Mouse (Mus musculus): Measurements from ENCODE around the gene Syk. TPM values are rescaled to one million over a fixed set of nuclear protein-coding genes. Genes with fewer than 3 reads are reported as not detected.

The Syk gene
- total RNA-seq, 1 experiment from 2014 or later = 83.0 TPM

DNA sequence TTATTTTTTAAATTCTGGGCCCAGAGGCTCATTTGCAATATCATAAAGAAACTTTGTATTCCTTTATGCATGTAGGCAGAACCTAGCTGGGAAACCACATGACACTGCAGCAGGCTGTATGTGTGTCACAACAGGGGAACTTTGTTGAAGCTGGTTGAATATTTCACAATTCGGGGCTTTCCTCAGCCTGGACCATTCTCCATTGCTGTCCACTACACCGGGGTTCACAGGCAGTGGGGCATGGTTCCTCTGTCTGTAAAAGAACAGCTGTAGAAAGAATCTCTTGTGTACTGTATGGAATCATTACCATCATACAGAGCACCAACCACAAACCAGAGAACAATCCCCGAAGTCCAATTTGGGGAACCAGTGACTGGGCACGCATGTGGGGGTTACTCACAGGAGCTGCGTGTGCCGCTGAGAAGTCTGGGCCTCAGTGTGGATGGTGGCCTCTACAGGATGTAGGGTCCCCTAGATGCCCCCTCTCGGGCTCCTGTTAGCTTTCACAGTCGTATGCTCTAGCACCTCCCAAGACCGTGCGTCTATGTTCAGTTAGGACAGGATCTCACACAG is 53.3 kb downstream of the Syk start:
- peak; percentile 83 for ATAC-seq (replicated peaks; ENCODE audit: low read depth, poor library complexity, severe bottlenecking)

DNA sequence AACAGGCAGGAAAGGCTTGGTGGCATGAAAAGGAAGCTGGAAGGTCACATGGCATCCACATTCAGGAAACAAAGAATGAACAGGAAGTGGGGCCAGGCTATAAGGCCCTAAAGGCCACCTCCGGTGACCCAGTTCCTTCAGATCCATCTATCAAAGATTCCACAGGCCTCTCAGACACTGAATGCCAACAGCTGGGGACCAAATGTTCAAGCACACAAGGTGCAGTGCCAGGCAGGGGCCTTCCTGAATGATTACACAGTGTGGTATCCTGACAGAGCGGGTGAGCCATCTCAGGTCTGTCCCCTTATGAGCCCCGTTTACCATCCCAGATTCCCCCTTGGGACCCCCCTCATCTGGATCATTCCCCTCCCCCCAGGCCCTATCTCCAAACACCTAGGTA is 63.6 kb downstream of the Syk start:
- ATAC-seq (replicated peaks; ENCODE audit: low read depth, poor library complexity, severe bottlenecking) = no peak

GRCm38 (mm10) chr13:52647996-52648712 is 65.2 kb downstream of the Syk start:
- no peak for ATAC-seq (replicated peaks; ENCODE audit: low read depth, poor library complexity, severe bottlenecking)

DNA sequence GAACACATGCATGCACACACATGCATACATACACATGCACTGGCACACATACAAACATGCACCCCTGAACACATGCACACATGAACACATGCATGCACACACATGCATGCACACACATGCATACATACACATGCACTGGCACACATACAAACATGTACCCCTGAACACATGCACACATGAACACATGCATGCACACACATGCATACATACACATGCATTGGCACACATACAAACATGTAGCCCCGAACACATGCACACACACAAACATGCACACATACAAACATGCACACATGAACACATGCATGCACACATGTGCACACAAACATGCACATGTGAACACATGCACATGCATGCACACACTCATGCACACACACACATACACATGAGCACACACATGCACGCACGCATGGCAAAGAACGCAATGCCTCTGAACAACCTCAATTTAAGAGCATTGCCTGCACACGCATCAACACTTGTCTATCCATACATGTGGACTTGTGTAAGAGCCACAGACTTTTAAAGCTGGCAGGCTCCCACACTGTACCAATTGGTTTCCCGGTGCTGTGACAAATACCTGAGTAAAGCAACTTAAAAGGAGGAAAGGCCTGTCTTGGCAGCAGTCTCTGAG is 66.9 kb downstream of the Syk start:
- no peak for ATAC-seq (replicated peaks; ENCODE audit: low read depth, poor library complexity, severe bottlenecking)

DNA sequence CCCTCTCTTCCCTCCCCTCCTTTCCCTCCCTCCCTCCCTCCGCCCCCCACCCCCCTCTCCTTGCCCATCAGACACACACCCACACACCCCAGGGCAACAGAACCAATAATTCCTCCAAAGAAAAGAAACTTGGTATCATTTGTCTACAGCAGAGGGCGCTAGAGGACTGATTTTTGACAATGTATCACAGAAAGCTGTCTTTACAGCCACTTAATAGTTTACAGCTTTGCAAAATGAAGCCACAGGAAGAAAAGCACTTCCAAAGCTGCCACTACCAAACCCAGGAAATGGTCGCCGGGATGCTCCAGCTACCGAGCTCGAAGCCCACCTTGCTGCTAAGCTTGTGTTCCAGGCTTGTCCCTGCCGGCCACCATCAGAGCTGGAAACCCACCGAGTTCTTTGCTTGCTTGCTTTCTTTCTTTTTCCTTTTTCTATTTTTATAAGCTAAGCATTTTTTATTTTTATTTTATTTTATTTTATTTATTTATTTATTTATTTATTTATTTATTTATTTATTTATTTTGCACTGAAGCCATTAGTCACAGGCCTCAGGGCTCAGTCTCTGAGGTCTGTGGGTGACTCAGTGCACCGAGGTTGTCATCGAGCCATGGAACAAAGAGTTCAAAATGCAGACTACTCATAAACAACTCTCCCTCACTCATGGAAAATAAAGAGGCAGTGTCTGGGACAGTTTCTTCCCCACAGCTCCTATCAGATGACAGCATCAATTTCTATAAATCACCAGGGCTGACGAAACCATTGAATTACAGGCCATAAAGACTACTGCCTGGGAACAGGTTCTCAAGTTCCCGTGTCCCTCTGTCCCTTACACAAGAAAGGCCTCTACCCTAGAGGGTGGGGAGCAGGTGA is 68.6 kb downstream of the Syk start:
- ATAC-seq (replicated peaks; ENCODE audit: low read depth, poor library complexity, severe bottlenecking) = 0 out of 2 replicates have a peak, but pooled peaks have one; percentile 27

DNA sequence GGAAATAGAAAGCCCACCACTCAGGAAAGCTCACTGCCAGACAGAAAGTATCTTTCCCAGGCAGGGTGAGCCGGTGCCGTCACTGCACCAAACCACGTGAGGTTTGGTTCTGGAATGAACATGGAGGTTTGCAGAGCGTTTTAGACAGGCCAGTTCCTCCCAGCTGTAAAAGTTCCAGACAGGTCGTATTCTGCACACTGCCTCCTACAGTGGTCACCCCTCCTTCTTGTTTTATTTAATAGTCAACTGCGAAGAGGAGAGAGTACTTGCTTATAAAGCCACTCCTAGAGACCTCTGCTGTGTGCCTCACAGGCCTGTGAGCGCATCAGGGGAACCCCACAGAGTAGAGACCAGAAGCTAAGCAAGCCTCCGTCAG is 69.3 kb downstream of the Syk start:
- no peak for ATAC-seq (replicated peaks; ENCODE audit: low read depth, poor library complexity, severe bottlenecking)

GRCm38 (mm10) chr13:52654081-52654829 is 71.3 kb downstream of the Syk start:
- no peak for ATAC-seq (replicated peaks; ENCODE audit: low read depth, poor library complexity, severe bottlenecking)

- no peak for ATAC-seq (replicated peaks; ENCODE audit: low read depth, poor library complexity, severe bottlenecking)
These were observed 71.9 kb downstream of the Syk start for GRCm38 (mm10) chr13:52654830-52655308.

- no peak for ATAC-seq (replicated peaks; ENCODE audit: low read depth, poor library complexity, severe bottlenecking)
These were observed 75.0 kb downstream of the Syk start for GRCm38 (mm10) chr13:52657966-52658365.

DNA sequence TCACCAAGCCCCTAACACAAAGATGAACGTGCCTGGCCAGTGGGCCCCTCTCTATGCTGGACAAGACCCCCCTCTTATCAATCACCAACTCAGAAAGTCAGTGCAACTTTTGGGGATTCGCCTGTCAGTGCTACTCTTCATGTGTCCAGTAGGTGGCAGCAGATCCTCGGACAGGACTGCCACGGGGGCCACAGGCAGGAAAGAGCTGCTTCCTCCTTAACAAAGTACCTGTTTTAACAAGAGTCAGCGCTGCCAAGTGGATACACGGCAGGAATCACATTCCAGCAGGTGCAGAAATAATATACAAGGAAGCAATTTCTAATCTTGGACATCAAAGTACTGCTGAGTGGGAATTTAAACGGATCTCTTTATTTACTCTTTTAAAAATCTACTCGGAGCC is 75.5 kb downstream of the Syk start:
- peak; percentile 83 for ATAC-seq (replicated peaks; ENCODE audit: low read depth, poor library complexity, severe bottlenecking)

GRCm38 (mm10) chr13:52659171-52659665 is 76.2 kb downstream of the Syk start:
- no peak for ATAC-seq (replicated peaks; ENCODE audit: low read depth, poor library complexity, severe bottlenecking)

DNA sequence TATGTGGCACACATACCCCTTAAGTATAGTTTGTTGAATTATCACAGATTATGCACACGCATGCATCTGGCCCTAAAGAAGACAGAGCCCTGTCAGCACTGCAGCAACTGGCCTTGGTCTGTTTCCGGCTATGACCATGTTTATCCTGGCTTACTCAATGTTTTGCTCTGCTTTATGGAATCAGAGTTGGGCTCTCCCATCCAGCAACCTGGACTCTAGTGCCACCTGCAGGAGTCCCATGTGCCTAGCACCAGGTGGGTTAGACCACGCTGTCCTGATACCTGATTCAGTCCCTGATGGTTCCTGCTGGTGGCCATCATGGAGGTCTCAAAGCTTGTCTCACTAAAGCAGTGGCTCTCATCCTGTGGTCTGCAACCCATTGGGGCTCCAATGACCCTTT is 86.9 kb downstream of the Syk start:
- no peak for ATAC-seq (replicated peaks; ENCODE audit: low read depth, poor library complexity, severe bottlenecking)

DNA sequence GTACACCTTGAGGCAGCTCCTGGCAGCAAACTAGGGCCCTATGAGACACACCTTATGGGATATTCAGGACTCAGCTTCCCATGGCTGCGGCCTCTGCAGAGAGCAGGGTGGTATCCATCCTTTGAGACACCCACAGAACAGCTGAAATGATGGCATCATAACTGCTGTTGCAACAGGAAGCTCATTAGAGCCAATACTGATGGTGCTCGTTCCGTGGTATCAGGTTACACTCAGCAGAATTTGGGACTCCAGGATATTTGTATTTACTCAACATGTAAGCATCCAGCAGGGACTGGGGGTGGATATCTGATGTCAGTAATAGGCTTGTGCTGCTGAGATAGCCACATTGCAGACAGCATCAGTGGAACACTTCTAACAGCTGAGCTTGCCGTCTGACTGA is 90.3 kb downstream of the Syk start:
- ATAC-seq (replicated peaks; ENCODE audit: low read depth, poor library complexity, severe bottlenecking) = 0 out of 2 replicates have a peak, but pooled peaks have one; percentile 22

GRCm38 (mm10) chr13:52673856-52674255 is 90.9 kb downstream of the Syk start:
- no peak for ATAC-seq (replicated peaks; ENCODE audit: low read depth, poor library complexity, severe bottlenecking)

- 0 out of 2 replicates have a peak, but pooled peaks have one; percentile 15 for ATAC-seq (replicated peaks; ENCODE audit: low read depth, poor library complexity, severe bottlenecking)
These were observed 91.9 kb downstream of the Syk start for GRCm38 (mm10) chr13:52674839-52675238.

DNA sequence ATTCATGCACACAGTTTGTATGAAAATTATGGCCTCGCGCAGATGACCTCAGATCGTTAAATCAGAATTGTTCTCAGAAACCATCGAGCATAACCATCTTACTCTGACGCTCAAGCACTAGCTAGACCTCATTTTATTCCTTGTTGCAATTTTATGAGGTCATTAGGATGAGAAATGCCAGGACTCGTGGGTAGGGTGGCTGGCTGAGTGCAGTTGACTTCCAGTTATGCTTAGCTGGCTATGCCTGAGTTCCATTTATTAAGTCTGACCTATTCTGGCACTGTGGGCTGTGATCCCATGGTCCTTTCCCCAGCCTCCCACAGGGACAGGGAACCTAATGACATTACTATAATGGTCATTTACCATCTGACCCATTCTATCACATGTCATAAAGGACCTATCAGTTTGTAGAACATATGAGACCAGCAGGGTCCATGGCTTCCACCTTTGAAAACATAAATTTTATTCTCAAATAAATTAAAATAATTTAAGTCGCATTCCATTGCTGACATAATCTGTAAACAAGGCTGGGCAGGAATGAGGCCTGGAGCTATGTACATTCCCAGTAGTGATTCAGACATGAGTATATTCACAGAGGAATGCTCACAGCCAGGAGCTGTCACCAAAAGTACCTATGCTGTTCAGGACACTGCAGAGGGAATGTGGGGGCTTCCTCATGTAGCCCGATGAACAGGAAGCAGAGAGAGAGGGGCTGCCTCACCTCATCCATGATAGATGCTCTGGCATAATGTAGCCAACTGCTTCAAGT is 92.7 kb downstream of the Syk start:
- ATAC-seq (replicated peaks; ENCODE audit: low read depth, poor library complexity, severe bottlenecking) = no peak

- ATAC-seq (replicated peaks; ENCODE audit: low read depth, poor library complexity, severe bottlenecking) = no peak
These were observed 93.9 kb downstream of the Syk start for GRCm38 (mm10) chr13:52676671-52677445.

DNA sequence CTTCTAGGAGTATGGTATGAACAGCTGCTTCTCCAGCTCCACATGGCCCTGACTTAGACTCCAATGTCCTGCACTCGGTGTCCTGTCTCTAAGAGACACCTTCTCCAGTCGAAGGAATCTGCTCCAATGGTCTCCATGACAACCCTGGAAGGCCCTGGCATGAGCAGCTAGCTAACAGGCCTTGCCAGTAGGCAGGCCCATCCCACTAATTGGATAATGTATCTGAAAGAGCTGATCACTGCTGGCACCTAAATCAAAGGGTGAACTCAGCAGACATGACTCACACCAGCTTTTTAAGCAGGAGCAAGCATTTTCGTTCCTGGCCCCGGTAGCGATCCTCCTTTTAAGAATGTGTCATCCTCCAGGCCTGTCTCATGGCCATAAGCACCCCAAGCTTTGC is 96.9 kb downstream of the Syk start:
- no peak for ATAC-seq (replicated peaks; ENCODE audit: low read depth, poor library complexity, severe bottlenecking)
